Mouse (Mus musculus): ENCODE results near the gene Hs3st3a1. TPM values are rescaled to one million over a fixed set of nuclear protein-coding genes. Genes with fewer than 3 reads are reported as not detected.

The Hs3st3a1 gene
- polyA plus RNA-seq, 1 experiment: 0.52 TPM

- WGBS: 71% methylated on average over 9 of the region's 9 CpGs
Measured at GRCm38 (mm10) chr11:64489587-64490433, 54.7 kb downstream of the Hs3st3a1 start.

GRCm38 (mm10) chr11:64494448-64494847 is 59.3 kb downstream of the Hs3st3a1 start:
- no peak for TF ChIP-seq POLR2A (IDR thresholded peaks at IDR 0.05; ENCODE audit: low read depth, low read length)
- no peak for TF ChIP-seq CTCF (IDR thresholded peaks at IDR 0.05; ENCODE audit: extremely low read depth, insufficient read length, insufficient replicate concordance, low read depth, low read length)
- Histone ChIP-seq H3K36me3 (ENCODE audit: control insufficient read depth, insufficient read depth, low read length) (no peaks in the 10 kb centered on the region), H3K27ac (ENCODE audit: insufficient read depth, low read depth, low read length) (no peak overlapping the region), H3K27me3 (ENCODE audit: control insufficient read depth, insufficient read depth, low read length) (no peaks in the 10 kb centered on the region), H3K4me1 (ENCODE audit: control insufficient read depth, insufficient read depth, insufficient read length, low read length) (no peaks in the 10 kb centered on the region), H3K4me3 (ENCODE audit: low read depth, low read length) (no peak overlapping the region)
- WGBS: 61% methylated on average over 2 of the region's 2 CpGs

More at GRCm38 (mm10) chr11:64489587-64490433, 54.7 kb downstream of the Hs3st3a1 start:
- TF ChIP-seq POLR2A (IDR thresholded peaks at IDR 0.05; ENCODE audit: low read depth, low read length): no peak
- no peak for TF ChIP-seq CTCF (IDR thresholded peaks at IDR 0.05; ENCODE audit: extremely low read depth, insufficient read length, insufficient replicate concordance, low read depth, low read length)
- Histone ChIP-seq H3K27me3 (ENCODE audit: control insufficient read depth, insufficient read depth, low read length) (no peaks in the 10 kb centered on the region), H3K36me3 (ENCODE audit: control insufficient read depth, insufficient read depth, low read length) (no peaks in the 10 kb centered on the region), H3K27ac (ENCODE audit: insufficient read depth, low read depth, low read length) (no peak overlapping the region), H3K4me3 (ENCODE audit: low read depth, low read length) (no peak overlapping the region), H3K4me1 (ENCODE audit: control insufficient read depth, insufficient read depth, insufficient read length, low read length) (no peaks in the 10 kb centered on the region)

GRCm38 (mm10) chr11:64495935-64496334 is 60.8 kb downstream of the Hs3st3a1 start:
- no peak overlapping the region for H3K27ac ChIP-seq (ENCODE audit: insufficient read depth, low read depth, low read length)
- H3K4me3 ChIP-seq (ENCODE audit: low read depth, low read length): no peak overlapping the region
- WGBS: 18% methylated on average over 3 of the region's 3 CpGs
- no peak for TF ChIP-seq POLR2A (IDR thresholded peaks at IDR 0.05; ENCODE audit: low read depth, low read length)
- no peak for TF ChIP-seq CTCF (IDR thresholded peaks at IDR 0.05; ENCODE audit: extremely low read depth, insufficient read length, insufficient replicate concordance, low read depth, low read length)
- H3K36me3 ChIP-seq (ENCODE audit: control insufficient read depth, insufficient read depth, low read length): no peaks in the 10 kb centered on the region
- no peaks in the 10 kb centered on the region for H3K4me1 ChIP-seq (ENCODE audit: control insufficient read depth, insufficient read depth, insufficient read length, low read length)
- no peaks in the 10 kb centered on the region for H3K27me3 ChIP-seq (ENCODE audit: control insufficient read depth, insufficient read depth, low read length)

- no peak for TF ChIP-seq POLR2A (IDR thresholded peaks at IDR 0.05; ENCODE audit: low read depth, low read length)
- no peak for TF ChIP-seq CTCF (IDR thresholded peaks at IDR 0.05; ENCODE audit: extremely low read depth, insufficient read length, insufficient replicate concordance, low read depth, low read length)
- no peak overlapping the region for H3K4me3 ChIP-seq (ENCODE audit: low read depth, low read length)
- H3K36me3 ChIP-seq (ENCODE audit: control insufficient read depth, insufficient read depth, low read length): no peaks in the 10 kb centered on the region
- H3K4me1 ChIP-seq (ENCODE audit: control insufficient read depth, insufficient read depth, insufficient read length, low read length): no peaks in the 10 kb centered on the region
- no peaks in the 10 kb centered on the region for H3K27me3 ChIP-seq (ENCODE audit: control insufficient read depth, insufficient read depth, low read length)
- no peak overlapping the region for H3K27ac ChIP-seq (ENCODE audit: insufficient read depth, low read depth, low read length)
- 54% methylated on average over 3 of the region's 3 CpGs for WGBS
Measured at GRCm38 (mm10) chr11:64496677-64497076, 61.5 kb downstream of the Hs3st3a1 start.

GRCm38 (mm10) chr11:64500536-64501112 is 65.5 kb downstream of the Hs3st3a1 start:
- WGBS: 78% methylated on average over 5 of the region's 5 CpGs
- Histone ChIP-seq H3K27me3 (ENCODE audit: control insufficient read depth, insufficient read depth, low read length) (no peaks in the 10 kb centered on the region), H3K27ac (ENCODE audit: insufficient read depth, low read depth, low read length) (no peak overlapping the region), H3K4me3 (ENCODE audit: low read depth, low read length) (no peak overlapping the region), H3K36me3 (ENCODE audit: control insufficient read depth, insufficient read depth, low read length) (no peaks in the 10 kb centered on the region), H3K4me1 (ENCODE audit: control insufficient read depth, insufficient read depth, insufficient read length, low read length) (no peaks in the 10 kb centered on the region)
- TF ChIP-seq POLR2A (IDR thresholded peaks at IDR 0.05; ENCODE audit: low read depth, low read length) (no peak), CTCF (IDR thresholded peaks at IDR 0.05; ENCODE audit: extremely low read depth, insufficient read length, insufficient replicate concordance, low read depth, low read length) (no peak)

- no peak overlapping the region for H3K4me3 ChIP-seq (ENCODE audit: low read depth, low read length)
- TF ChIP-seq CTCF (IDR thresholded peaks at IDR 0.05; ENCODE audit: extremely low read depth, insufficient read length, insufficient replicate concordance, low read depth, low read length) (no peak), POLR2A (IDR thresholded peaks at IDR 0.05; ENCODE audit: low read depth, low read length) (no peak)
- H3K27ac ChIP-seq (ENCODE audit: insufficient read depth, low read depth, low read length): no peak overlapping the region
- no peaks in the 10 kb centered on the region for H3K27me3 ChIP-seq (ENCODE audit: control insufficient read depth, insufficient read depth, low read length)
- WGBS: 68% methylated on average over 3 of the region's 3 CpGs
- no peaks in the 10 kb centered on the region for H3K36me3 ChIP-seq (ENCODE audit: control insufficient read depth, insufficient read depth, low read length)
- H3K4me1 ChIP-seq (ENCODE audit: control insufficient read depth, insufficient read depth, insufficient read length, low read length): no peaks in the 10 kb centered on the region
Measured at GRCm38 (mm10) chr11:64503040-64503439, 67.9 kb downstream of the Hs3st3a1 start.

GRCm38 (mm10) chr11:64505924-64506323 is 70.8 kb downstream of the Hs3st3a1 start:
- whole genome bisulfite sequencing: 82% methylated on average over 1 of the region's 1 CpGs
- TF ChIP-seq POLR2A (IDR thresholded peaks at IDR 0.05; ENCODE audit: low read depth, low read length): no peak
- TF ChIP-seq CTCF (IDR thresholded peaks at IDR 0.05; ENCODE audit: extremely low read depth, insufficient read length, insufficient replicate concordance, low read depth, low read length): no peak

More at GRCm38 (mm10) chr11:64505924-64506323, 70.8 kb downstream of the Hs3st3a1 start:
- Histone ChIP-seq H3K27ac (ENCODE audit: insufficient read depth, low read depth, low read length) (no peak overlapping the region), H3K4me3 (ENCODE audit: low read depth, low read length) (no peak overlapping the region), H3K36me3 (ENCODE audit: control insufficient read depth, insufficient read depth, low read length) (no peaks in the 10 kb centered on the region), H3K4me1 (ENCODE audit: control insufficient read depth, insufficient read depth, insufficient read length, low read length) (no peaks in the 10 kb centered on the region), H3K27me3 (ENCODE audit: control insufficient read depth, insufficient read depth, low read length) (no peaks in the 10 kb centered on the region)
